Mouse (Mus musculus) large intestine, adult 2 months (tissue): ENCODE measurements at regions not wholly inside any gene's neighbourhood (a gene's known extent, or its start where the extent isn't known, plus 50 kb on each side); places are given as distances from the start of the nearest gene placed in this dataset.

Experiments
- DNase-seq: peaks from one replicate; pipeline ENCODE4 v3.0.0-alpha.2; 2012; ENCODE audit warnings: low read depth, low spot score
- WGBS: fragments of 180-500 bp; shearing (Covaris S2); methylation state at CpG from one replicate; pipeline ENCODE4 v1.1.7; 2018; 5-methylcytosine and 5-hydroxymethylcytosine counted together

- no peak for DNase-seq
- WGBS = 46% methylated on average over 7 of the region's 7 CpGs
Observed at GRCm38 (mm10) chr11:63543971-63544696, 378.0 kb downstream of the Hs3st3b1 start.

GRCm38 (mm10) chr11:63545516-63545915 lies 376.6 kb downstream of the Hs3st3b1 start:
- DNase-seq = no peak
- 30% methylated on average over 7 of the region's 7 CpGs for WGBS

GRCm38 (mm10) chr11:63560466-63560865 lies 361.6 kb downstream of the Hs3st3b1 start:
- no peak for DNase-seq
- 66% methylated on average over 6 of the region's 6 CpGs for WGBS

- 40% methylated on average over 2 of the region's 2 CpGs for WGBS
Observed at GRCm38 (mm10) chr11:63562696-63563095, 359.4 kb downstream of the Hs3st3b1 start.

GRCm38 (mm10) chr11:63565471-63566232 lies 356.4 kb downstream of the Hs3st3b1 start:
- 38% methylated on average over 8 of the region's 8 CpGs for WGBS
- no peak for DNase-seq

More at GRCm38 (mm10) chr11:63562696-63563095, 359.4 kb downstream of the Hs3st3b1 start:
- DNase-seq = no peak

- DNase-seq = no peak
- 62% methylated on average over 15 of the region's 15 CpGs for WGBS
Observed at GRCm38 (mm10) chr11:63569785-63570479, 352.2 kb downstream of the Hs3st3b1 start.

GRCm38 (mm10) chr11:63570646-63571045 lies 351.4 kb downstream of the Hs3st3b1 start:
- DNase-seq = no peak
- WGBS = 69% methylated on average over 1 of the region's 1 CpGs

GRCm38 (mm10) chr11:63573271-63573670 lies 348.8 kb downstream of the Hs3st3b1 start:
- no peak for DNase-seq
- 20% methylated on average over 2 of the region's 2 CpGs for WGBS

- WGBS = 63% methylated on average over 3 of the region's 3 CpGs
- DNase-seq = no peak
Observed at GRCm38 (mm10) chr11:63583321-63583720, 338.8 kb downstream of the Hs3st3b1 start.

- no peak for DNase-seq
- WGBS = 84% methylated on average over 8 of the region's 8 CpGs
Observed at GRCm38 (mm10) chr11:63585216-63585869, 336.7 kb downstream of the Hs3st3b1 start.

GRCm38 (mm10) chr11:63620220-63620619 lies 301.9 kb downstream of the Hs3st3b1 start:
- 72% methylated on average over 4 of the region's 4 CpGs for WGBS
- DNase-seq = no peak

GRCm38 (mm10) chr11:63630336-63630735 lies 291.8 kb downstream of the Hs3st3b1 start:
- 61% methylated on average over 11 of the region's 11 CpGs for WGBS
- no peak for DNase-seq

- no peak for DNase-seq
- WGBS = 84% methylated on average over 9 of the region's 9 CpGs
Observed at GRCm38 (mm10) chr11:63657057-63657456, 265.0 kb downstream of the Hs3st3b1 start.

GRCm38 (mm10) chr11:63665268-63665934 lies 256.7 kb downstream of the Hs3st3b1 start:
- WGBS = 45% methylated on average over 12 of the region's 12 CpGs
- DNase-seq = no peak

- no peak for DNase-seq
- 46% methylated on average over 4 of the region's 4 CpGs for WGBS
Observed at GRCm38 (mm10) chr11:63670477-63670876, 251.6 kb downstream of the Hs3st3b1 start.

GRCm38 (mm10) chr11:63671816-63672215 lies 250.3 kb downstream of the Hs3st3b1 start:
- 67% methylated on average over 2 of the region's 2 CpGs for WGBS
- no peak for DNase-seq

GRCm38 (mm10) chr11:63677921-63678320 lies 244.2 kb downstream of the Hs3st3b1 start:
- WGBS = 83% methylated on average over 11 of the region's 11 CpGs
- no peak for DNase-seq

GRCm38 (mm10) chr11:63678382-63678905 lies 243.6 kb downstream of the Hs3st3b1 start:
- WGBS = 91% methylated on average over 17 of the region's 17 CpGs

GRCm38 (mm10) chr11:63679491-63679890 lies 242.6 kb downstream of the Hs3st3b1 start:
- no peak for DNase-seq
- 80% methylated on average over 4 of the region's 4 CpGs for WGBS

More at GRCm38 (mm10) chr11:63678382-63678905, 243.6 kb downstream of the Hs3st3b1 start:
- no peak for DNase-seq
